ENCODE assay signal across 13 mouse cellular contexts in the genomic region with DNA sequence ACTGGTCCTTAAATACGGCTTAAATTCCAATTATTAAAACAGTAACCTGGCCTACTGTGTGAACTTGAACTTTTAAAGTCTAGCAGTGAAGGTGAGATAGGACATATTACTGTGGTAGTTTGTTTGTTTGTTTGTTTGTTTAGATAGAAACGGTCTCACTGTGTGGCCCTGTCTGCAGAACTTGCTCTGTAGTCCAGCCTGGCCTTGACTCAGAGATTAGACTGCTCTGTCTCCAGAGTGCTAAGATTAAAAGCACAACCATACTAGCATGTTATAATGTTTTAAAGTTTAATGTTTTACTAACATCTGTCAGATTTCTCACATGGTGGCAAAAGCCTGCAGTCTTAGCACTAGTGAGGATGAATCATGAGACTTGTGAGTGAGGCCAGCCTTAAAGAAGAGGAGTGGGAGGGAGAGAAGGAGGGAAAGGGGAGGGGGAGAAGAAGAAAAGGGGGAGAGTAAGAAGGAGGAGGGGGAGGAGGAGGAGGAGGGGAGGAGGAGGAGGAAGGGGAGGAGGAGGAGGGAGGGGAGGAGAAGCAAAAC. TPM values are rescaled to one million over a fixed set of nuclear protein-coding genes. Genes with fewer than 3 reads are reported as not detected.
DNase-seq lines count a peak whose midpoint lies in the region; ATAC-seq and TF ChIP-seq lines count a peak whose summit lies in the region.
"Had no signal": no experiment of that assay in that cellular context is flagged by ENCODE, and none has a peak within 500 bp of the region (broad histone marks: within the 10 kb centered on the region; RNA-seq: fewer than 3 reads in every experiment).

No protein-coding gene starts in this region.

- H3K27ac ChIP-seq in kidney, postnatal 0 days, result peak overlapping the region; percentile 9; the same call in 1 of the 2 replicates
- H3K27ac ChIP-seq in kidney, adult 2 months (ENCODE audit: insufficient read depth, low read depth, low read length), result no peak overlapping the region
- H3K27ac ChIP-seq in limb, embryonic 12.5 days, result no peak overlapping the region
- H3K27ac ChIP-seq: hindbrain, embryonic 14.5 days; liver, embryonic 14.5 days had no signal

- intact Hi-C loops in heart, postnatal 36 days (cut with DNase I), result no loop called here

- peaks cover 8% of the 10 kb centered on the region for H3K4me1 ChIP-seq in kidney, postnatal 0 days (replicated peaks; ENCODE audit: insufficient read depth, low read length)
- H3K4me1 ChIP-seq in kidney, adult 2 months (ENCODE audit: control insufficient read depth, insufficient read depth, low read length), result no peaks in the 10 kb centered on the region
- H3K4me1 ChIP-seq in limb, embryonic 12.5 days (replicated peaks), result peaks cover 43% of the 10 kb centered on the region

- DNase-seq in heart, adult 11 months, result peak; percentile 66
- no peak for DNase-seq in heart, postnatal 36 days
- DNase-seq in kidney, postnatal 0 days (ENCODE audit: low spot score), result peak; percentile 56
- no peak for DNase-seq in kidney, adult 2 months
- peak; percentile 29 for DNase-seq in brain, adult 2 months (ENCODE audit: low read depth, low spot score)
- no peak for DNase-seq in spleen, postnatal 10 days (ENCODE audit: low spot score in 2 of 2)
- no peak for DNase-seq in thymus, postnatal 36 days
- DNase-seq: B cell, adult 2 months; right cerebral cortex, adult 18-20 months; thymus, adult 2 months had no signal

- WGBS in kidney, postnatal 0 days, result 64% methylated on average over 2 of the region's 2 CpGs
- 61% methylated on average over 2 of the region's 2 CpGs for WGBS in kidney, adult 2 months
- 84% methylated on average over 2 of the region's 2 CpGs for WGBS in limb, embryonic 12.5 days

- H3K27me3 ChIP-seq in kidney, postnatal 0 days (ENCODE audit: insufficient read depth, low read length), result no peaks in the 10 kb centered on the region
- H3K27me3 ChIP-seq in kidney, adult 2 months (replicated peaks; ENCODE audit: control insufficient read depth, insufficient read depth, low read length), result no peaks in the 10 kb centered on the region
- no peaks in the 10 kb centered on the region for H3K27me3 ChIP-seq in limb, embryonic 12.5 days

- no peak for TF ChIP-seq CTCF in kidney, postnatal 0 days (IDR thresholded peaks at IDR 0.05; ENCODE audit: low read depth)
- TF ChIP-seq CTCF in kidney, adult 2 months (conservative IDR thresholded peaks at IDR 0.05; ENCODE audit: insufficient read depth, insufficient read length, low read depth, low read length), result no peak

- peak; percentile 51; the same call in 1 of the 2 replicates for ATAC-seq in kidney, postnatal 0 days (replicated peaks; ENCODE audit: low FRiP score, low read depth)
- ATAC-seq in limb, embryonic 12.5 days (ENCODE audit: insufficient number of reproducible peaks, insufficient read depth, low FRiP score, low TSS enrichment, low read depth), result no peak

- no peak overlapping the region for H3K4me3 ChIP-seq in kidney, postnatal 0 days (replicated peaks; ENCODE audit: low read depth, low read length)
- no peak overlapping the region for H3K4me3 ChIP-seq in kidney, adult 2 months (ENCODE audit: insufficient read depth, low read depth, low read length)
- H3K4me3 ChIP-seq in limb, embryonic 12.5 days (replicated peaks), result no peak overlapping the region

- no peak for TF ChIP-seq POLR2A in kidney, adult 2 months (IDR thresholded peaks at IDR 0.05; ENCODE audit: low read depth, low read length)

- peak overlapping the region; percentile 41 for H3K4me2 ChIP-seq in kidney, postnatal 0 days (ENCODE audit: low read length)
- peak overlapping the region; percentile 38; the same call in 1 of the 2 replicates for H3K4me2 ChIP-seq in limb, embryonic 12.5 days
- H3K4me2 ChIP-seq: hindbrain, embryonic 14.5 days had no signal

- no peak overlapping the region for H3K9ac ChIP-seq in kidney, postnatal 0 days (ENCODE audit: low read depth, low read length)
- H3K9ac ChIP-seq in limb, embryonic 12.5 days (replicated peaks), result no peak overlapping the region
- H3K9ac ChIP-seq: hindbrain, embryonic 14.5 days; liver, embryonic 14.5 days had no signal

- H3K36me3 ChIP-seq in kidney, postnatal 0 days (ENCODE audit: insufficient read depth, low read length), result no peaks in the 10 kb centered on the region
- no peaks in the 10 kb centered on the region for H3K36me3 ChIP-seq in kidney, adult 2 months (ENCODE audit: control insufficient read depth, insufficient read depth, low read length)
- H3K36me3 ChIP-seq in limb, embryonic 12.5 days, result no peaks in the 10 kb centered on the region

- no peaks in the 10 kb centered on the region for H3K9me3 ChIP-seq in kidney, postnatal 0 days (replicated peaks; ENCODE audit: low read length)
- H3K9me3 ChIP-seq in limb, embryonic 12.5 days, result no peaks in the 10 kb centered on the region

RNA-seq across cellular contexts. Expression of a gene that starts 8.6 kb away (rescaled TPM):
- 1 to 10 TPM; 2.0 to 3.7 TPM for total RNA-seq in heart, postnatal 36 days (2021)
- 11.5 and 12.3 TPM in 2 replicates for polyA plus RNA-seq in kidney, postnatal 0 days (2015; fragmentation: Nextera tagmentation; extraction: Ambion mirVana)
- polyA plus RNA-seq in kidney, adult 2 months (2012; rRNA removed), result 2.9 and 3.7 TPM in 2 replicates
- 67.0 and 70.5 TPM in 2 replicates for polyA plus RNA-seq in limb, embryonic 12.5 days (2016; fragmentation: Nextera tagmentation; extraction: Ambion mirVana)

Comparison
In these comparisons a context has a peak if more than half of its experiments do, and no peak if none do; other contexts are left out.
1. DNase-seq: peak in heart, adult 11 months (single experiment), kidney, postnatal 0 days (single experiment) and brain, adult 2 months (single experiment); none in heart, postnatal 36 days (0 of 2), kidney, adult 2 months (single experiment), spleen, postnatal 10 days (0 of 2) and thymus, postnatal 36 days (0 of 2).